In the genomic region with DNA sequence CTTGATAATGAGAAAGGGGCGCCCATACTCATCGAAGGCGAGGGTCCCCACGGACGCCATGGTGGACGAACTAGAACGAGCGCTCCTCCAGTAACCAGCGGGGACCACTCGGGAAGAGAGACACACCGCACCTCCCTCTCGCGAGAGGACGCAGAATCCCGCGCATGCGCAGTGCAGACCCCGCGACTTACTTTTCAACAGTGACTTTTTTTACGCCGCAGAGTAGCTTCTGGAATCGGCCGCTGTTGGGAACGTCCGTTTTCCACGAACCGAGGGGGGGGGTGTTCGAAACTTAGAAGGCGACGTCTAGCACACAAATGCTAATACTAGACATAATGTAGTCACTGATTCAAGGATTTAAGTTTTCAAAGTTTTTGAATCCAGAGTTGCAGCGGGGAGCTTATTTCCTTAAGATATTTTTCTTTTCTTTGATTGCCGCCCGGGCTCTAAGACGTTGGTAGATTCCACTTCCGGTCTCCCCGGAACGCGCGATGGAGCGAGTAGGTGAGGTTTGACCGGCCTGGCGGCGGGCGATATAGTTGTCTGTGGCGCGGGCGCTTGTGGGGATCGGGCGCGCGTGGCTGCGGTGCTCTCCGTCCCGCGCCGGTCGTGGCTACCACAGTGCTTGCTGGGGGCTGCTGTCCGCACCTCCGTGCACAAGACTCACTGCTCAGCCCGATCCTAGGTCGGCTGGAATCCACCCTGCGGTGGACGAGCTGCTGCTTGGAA, we compare ENCODE assay signal across 8 mouse cellular contexts. TPM values are rescaled to one million over a fixed set of nuclear protein-coding genes. Genes with fewer than 3 reads are reported as not detected.
DNase-seq lines count a peak whose midpoint lies in the region; ATAC-seq and TF ChIP-seq lines count a peak whose summit lies in the region.

A gene (minus strand): TSS at position 159 of the 729 bp plus-strand sequence.
A gene (plus strand): TSS at position 207 of the 729 bp plus-strand sequence.

- peaks cover 23% of the 10 kb centered on the region for H3K36me3 ChIP-seq in forebrain, embryonic 10.5 days (replicated peaks)
- H3K36me3 ChIP-seq in heart, embryonic 15.5 days = no peaks in the 10 kb centered on the region
- peaks cover 9% of the 10 kb centered on the region for H3K36me3 ChIP-seq in liver, embryonic 14.5 days (replicated peaks; ENCODE audit: control insufficient read depth, insufficient read depth, low read depth)
- no peaks in the 10 kb centered on the region for H3K36me3 ChIP-seq in neural tube, embryonic 11.5 days (ENCODE audit: control insufficient read depth, insufficient read depth, low read length)
- peaks cover 4% of the 10 kb centered on the region; the same call in 1 of the 2 replicates for H3K36me3 ChIP-seq in stomach, postnatal 0 days (ENCODE audit: control insufficient read depth, insufficient read depth, low read length)

- peak; percentile 67 for TF ChIP-seq EP300 in liver, embryonic 14.5 days (IDR thresholded peaks at IDR 0.05; ENCODE audit: low read depth)
- TF ChIP-seq EP300 in stomach, postnatal 0 days (optimal IDR thresholded peaks at IDR 0.05) = peak; percentile 97

- peak within 1 kb of the TSS; percentile 96 for H3K27ac ChIP-seq in forebrain, embryonic 10.5 days
- peak within 1 kb of the TSS; percentile 94 for H3K27ac ChIP-seq in heart, embryonic 15.5 days
- peak within 1 kb of the TSS; percentile 82 for H3K27ac ChIP-seq in liver, embryonic 14.5 days
- peak within 1 kb of the TSS; percentile 86 for H3K27ac ChIP-seq in neural tube, embryonic 11.5 days (ENCODE audit: low read depth, low read length)
- peak within 1 kb of the TSS; percentile 91 for H3K27ac ChIP-seq in stomach, postnatal 0 days (replicated peaks)

- WGBS in forebrain, embryonic 10.5 days = under 1% methylated on average over 63 of the region's 63 CpGs
- WGBS in heart, embryonic 15.5 days = under 1% methylated on average over 63 of the region's 63 CpGs
- WGBS in liver, embryonic 14.5 days (ENCODE audit: insufficient replicate concordance) = under 1% methylated on average over 63 of the region's 63 CpGs
- WGBS in neural tube, embryonic 11.5 days = under 1% methylated on average over 63 of the region's 63 CpGs
- WGBS in stomach, postnatal 0 days = under 1% methylated on average over 63 of the region's 63 CpGs

- H3K27me3 ChIP-seq in forebrain, embryonic 10.5 days (ENCODE audit: poor library complexity, severe bottlenecking) = no peaks in the 10 kb centered on the region
- H3K27me3 ChIP-seq in heart, embryonic 15.5 days = no peaks in the 10 kb centered on the region
- H3K27me3 ChIP-seq in liver, embryonic 14.5 days (ENCODE audit: control insufficient read depth, insufficient read depth, low read length) = no peaks in the 10 kb centered on the region
- H3K27me3 ChIP-seq in neural tube, embryonic 11.5 days (ENCODE audit: control insufficient read depth, insufficient read depth, low read length) = no peaks in the 10 kb centered on the region
- H3K27me3 ChIP-seq in stomach, postnatal 0 days (ENCODE audit: control insufficient read depth, insufficient read depth, low read length) = no peaks in the 10 kb centered on the region

- peak; percentile 1; the same call in 1 of the 2 replicates for TF ChIP-seq CTCF in liver, embryonic 14.5 days (IDR thresholded peaks at IDR 0.05; ENCODE audit: low read depth)
- TF ChIP-seq CTCF in stomach, postnatal 0 days (IDR thresholded peaks at IDR 0.05; ENCODE audit: low read depth) = no peak

- H3K4me3 ChIP-seq in forebrain, embryonic 10.5 days = peak within 1 kb of the TSS; percentile 96
- peak within 1 kb of the TSS; percentile 76 for H3K4me3 ChIP-seq in heart, embryonic 15.5 days
- H3K4me3 ChIP-seq in liver, embryonic 14.5 days (ENCODE audit: insufficient read depth in 1 of 2, low read depth in 2 of 2, low read length in 2 of 2) = peak within 1 kb of the TSS; percentile 75 to 99
- peak within 1 kb of the TSS; percentile 83 for H3K4me3 ChIP-seq in neural tube, embryonic 11.5 days (ENCODE audit: low read depth, low read length)
- H3K4me3 ChIP-seq in stomach, postnatal 0 days (ENCODE audit: low read depth, low read length) = peak within 1 kb of the TSS; percentile 84

- H3K4me2 ChIP-seq in heart, embryonic 15.5 days = peak within 1 kb of the TSS; percentile 78
- peak within 1 kb of the TSS; percentile 91 for H3K4me2 ChIP-seq in liver, embryonic 14.5 days (ENCODE audit: low read depth)
- H3K4me2 ChIP-seq in neural tube, embryonic 11.5 days (ENCODE audit: low read depth) = peak within 1 kb of the TSS; percentile 93
- H3K4me2 ChIP-seq in stomach, postnatal 0 days (replicated peaks; ENCODE audit: low read depth) = peak within 1 kb of the TSS; percentile 93

- peak; percentile 99 for DNase-seq in CD8-positive naive resting alpha-beta T cell, adult 2 months (ENCODE audit: low read depth in 2 of 2, low spot score in 2 of 2)
- peak; percentile 94 for DNase-seq in c-Kit-positive CD71-negative TER-119-negative erythroid progenitor cells, embryonic 14.5 days (ENCODE audit: low read depth)
- peak; percentile 99 for DNase-seq in forebrain, embryonic 10.5 days (ENCODE audit: extremely low spot score, low spot score)
- DNase-seq in kidney, postnatal 25 days = peak; percentile 94 to 97
- peak; percentile 96 to 98 (median 97) for DNase-seq in liver, embryonic 14.5 days (ENCODE audit: low read depth in 3 of 3, low spot score in 3 of 3)
- DNase-seq in neural tube, embryonic 11.5 days (ENCODE audit: low spot score) = peak; percentile 99
- peak; percentile 97 for DNase-seq in stomach, postnatal 0 days (ENCODE audit: low spot score)

- H3K4me1 ChIP-seq in forebrain, embryonic 10.5 days = peaks cover 30% of the 10 kb centered on the region
- H3K4me1 ChIP-seq in heart, embryonic 15.5 days (replicated peaks) = peaks cover 34% of the 10 kb centered on the region
- peaks cover 6 to 17% of the 10 kb centered on the region in 2 experiments; a peak in 3 of 4 replicates for H3K4me1 ChIP-seq in liver, embryonic 14.5 days (replicated peaks; ENCODE audit: control insufficient read depth in 2 of 2, insufficient read depth in 2 of 2, low read length in 1 of 2)
- peaks cover 5% of the 10 kb centered on the region for H3K4me1 ChIP-seq in neural tube, embryonic 11.5 days (ENCODE audit: control insufficient read depth, insufficient read depth, low read length)
- H3K4me1 ChIP-seq in stomach, postnatal 0 days (replicated peaks; ENCODE audit: control insufficient read depth, insufficient read depth) = peaks cover 11% of the 10 kb centered on the region; the same call in 1 of the 2 replicates

- H3K9ac ChIP-seq in heart, embryonic 15.5 days = peak within 1 kb of the TSS; percentile 96
- peak within 1 kb of the TSS; percentile 94 for H3K9ac ChIP-seq in liver, embryonic 14.5 days (replicated peaks)
- peak within 1 kb of the TSS; percentile 91 for H3K9ac ChIP-seq in neural tube, embryonic 11.5 days (ENCODE audit: low read length)
- peak within 1 kb of the TSS; percentile 91 for H3K9ac ChIP-seq in stomach, postnatal 0 days (ENCODE audit: low read length)

- peak; percentile 88 for ATAC-seq in heart, embryonic 15.5 days (replicated peaks; ENCODE audit: insufficient number of reproducible peaks, insufficient read depth, low FRiP score, low read depth)
- peak; percentile 87 for ATAC-seq in liver, embryonic 14.5 days (ENCODE audit: insufficient read depth)
- peak; percentile 92 for ATAC-seq in neural tube, embryonic 11.5 days (ENCODE audit: insufficient read depth, low FRiP score, low TSS enrichment)
- peak; percentile 92 for ATAC-seq in stomach, postnatal 0 days (ENCODE audit: low FRiP score, low TSS enrichment)

- no peaks in the 10 kb centered on the region for H3K9me3 ChIP-seq in forebrain, embryonic 10.5 days
- H3K9me3 ChIP-seq in heart, embryonic 15.5 days (replicated peaks) = no peaks in the 10 kb centered on the region
- H3K9me3 ChIP-seq in liver, embryonic 14.5 days (ENCODE audit: control insufficient read depth, low read length) = no peaks in the 10 kb centered on the region
- no peaks in the 10 kb centered on the region for H3K9me3 ChIP-seq in neural tube, embryonic 11.5 days (ENCODE audit: control insufficient read depth, low read length)
- no peaks in the 10 kb centered on the region for H3K9me3 ChIP-seq in stomach, postnatal 0 days (ENCODE audit: control insufficient read depth, low read length)

RNA-seq across cellular contexts. Expression of the first gene that starts in this region (rescaled TPM):
- polyA plus RNA-seq in forebrain, embryonic 10.5 days (2016; fragmentation: Nextera tagmentation; extraction: Ambion mirVana) = 803 and 810 TPM in 2 replicates
- 312 and 334 TPM in 2 replicates for polyA plus RNA-seq in heart, embryonic 15.5 days (2015; fragmentation: Nextera tagmentation; extraction: Ambion mirVana)
- 101 and 167 TPM in 2 replicates for polyA plus RNA-seq in liver, embryonic 14.5 days (2012; rRNA removed)
- 341 and 347 TPM in 2 replicates for polyA plus RNA-seq in liver, embryonic 14.5 days (2014; fragmentation: Nextera tagmentation; extraction: Ambion mirVana)
- 717 and 722 TPM in 2 replicates for polyA plus RNA-seq in neural tube, embryonic 11.5 days (2014; fragmentation: Nextera tagmentation; extraction: Ambion mirVana)
- 247 and 248 TPM in 2 replicates for polyA plus RNA-seq in stomach, postnatal 0 days (2015; fragmentation: Nextera tagmentation; extraction: Ambion mirVana)

RNA-seq across cellular contexts. Expression of the second gene that starts in this region (rescaled TPM):
- polyA plus RNA-seq in forebrain, embryonic 10.5 days (2016; fragmentation: Nextera tagmentation; extraction: Ambion mirVana) = 15.8 and 16.6 TPM in 2 replicates
- 14.0 and 14.9 TPM in 2 replicates for polyA plus RNA-seq in heart, embryonic 15.5 days (2015; fragmentation: Nextera tagmentation; extraction: Ambion mirVana)
- 4.8 and 6.7 TPM in 2 replicates for polyA plus RNA-seq in liver, embryonic 14.5 days (2012; rRNA removed)
- 7.9 and 9.0 TPM in 2 replicates for polyA plus RNA-seq in liver, embryonic 14.5 days (2014; fragmentation: Nextera tagmentation; extraction: Ambion mirVana)
- polyA plus RNA-seq in neural tube, embryonic 11.5 days (2014; fragmentation: Nextera tagmentation; extraction: Ambion mirVana) = 13.6 and 15.8 TPM in 2 replicates
- polyA plus RNA-seq in stomach, postnatal 0 days (2015; fragmentation: Nextera tagmentation; extraction: Ambion mirVana) = 9.9 and 10.4 TPM in 2 replicates

Comparison
In these comparisons a context has a peak if more than half of its experiments do, and no peak if none do; other contexts are left out.
1. Peak in every context shown above with its lines: DNase-seq, ATAC-seq, H3K4me3 ChIP-seq and H3K27ac ChIP-seq.